19 mouse cellular contexts compared by ENCODE assay signal in the genomic region with DNA sequence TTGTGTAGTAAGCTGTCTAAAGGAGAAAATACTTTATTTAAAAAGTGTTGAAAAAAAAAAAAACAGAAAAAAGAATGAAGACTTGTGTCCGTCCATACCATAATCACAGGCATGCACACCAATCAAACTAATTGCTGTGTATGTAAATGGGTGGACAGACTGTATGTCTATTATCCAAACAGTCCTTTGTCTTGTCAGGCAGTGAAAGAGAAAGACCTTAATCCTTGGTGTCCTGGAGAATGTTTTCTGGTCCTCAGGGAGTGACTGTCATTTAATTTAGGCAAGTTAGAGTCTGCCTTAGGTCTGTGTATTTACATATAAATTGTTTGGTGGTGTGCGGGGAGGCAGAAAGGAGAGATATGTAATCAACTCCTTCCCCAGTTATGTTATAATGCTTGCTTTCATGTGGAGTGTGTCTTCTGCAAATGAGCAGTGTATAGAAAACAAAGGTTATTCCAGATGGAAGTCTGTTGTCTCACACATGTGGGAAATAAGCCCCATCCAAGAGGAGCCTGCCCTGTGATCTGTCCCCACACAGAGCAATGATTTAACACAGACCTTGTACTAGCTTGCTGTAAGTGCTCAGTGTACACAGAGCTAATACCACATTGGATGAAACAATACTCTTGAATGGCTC.
DNase-seq lines count a peak whose midpoint lies in the region; ATAC-seq lines count a peak whose summit lies in the region.
"Had no signal": no experiment of that assay in that cellular context is flagged by ENCODE, and none has a peak within 500 bp of the region (broad histone marks: within the 10 kb centered on the region; RNA-seq: fewer than 3 reads in every experiment).

No protein-coding gene starts in this region.

- H3K9ac ChIP-seq in forebrain, embryonic 12.5 days: no peak overlapping the region
- H3K9ac ChIP-seq in neural tube, embryonic 11.5 days (ENCODE audit: low read length): no peak overlapping the region
- H3K9ac ChIP-seq in midbrain, embryonic 14.5 days (replicated peaks; ENCODE audit: low read length): no peak overlapping the region
- H3K9ac ChIP-seq: embryonic facial prominence, embryonic 13.5 days; heart, embryonic 15.5 days; liver, embryonic 14.5 days had no signal

- peak; percentile 44; the same call in 1 of the 2 replicates for ATAC-seq in forebrain, embryonic 12.5 days (ENCODE audit: low FRiP score)
- 0 out of 2 replicates have a peak, but pooled peaks have one; percentile 61 for ATAC-seq in neural tube, embryonic 11.5 days (ENCODE audit: insufficient read depth, low FRiP score, low TSS enrichment)
- peak; percentile 71; the same call in 1 of the 2 replicates for ATAC-seq in midbrain, embryonic 14.5 days (ENCODE audit: low FRiP score, low TSS enrichment)

- H3K4me1 ChIP-seq in forebrain, embryonic 12.5 days: peaks cover 7% of the 10 kb centered on the region
- peaks cover 12% of the 10 kb centered on the region for H3K4me1 ChIP-seq in forebrain, embryonic 10.5 days
- no peaks in the 10 kb centered on the region for H3K4me1 ChIP-seq in neural tube, embryonic 11.5 days (ENCODE audit: control insufficient read depth, insufficient read depth, low read length)
- H3K4me1 ChIP-seq in midbrain, embryonic 14.5 days (ENCODE audit: control insufficient read depth, insufficient read depth, low read length): peaks cover 8% of the 10 kb centered on the region
- H3K4me1 ChIP-seq: heart, embryonic 15.5 days had no signal

- DNase-seq in forebrain, embryonic 10.5 days (ENCODE audit: extremely low spot score, low spot score): no peak
- DNase-seq in neural tube, embryonic 11.5 days (ENCODE audit: low spot score): no peak
- no peak for DNase-seq in neural tube, embryonic 10.5 days (ENCODE audit: extremely low spot score, low spot score)
- peak; percentile 45 for DNase-seq in midbrain, embryonic 14.5 days
- peak; percentile 87 for DNase-seq in retina, postnatal 1 day
- DNase-seq in heart, adult 8-10 months (ENCODE audit: low spot score): no peak
- no peak for DNase-seq in thymus, postnatal 10 days (ENCODE audit: low spot score in 2 of 2)
- DNase-seq: adrenal gland, postnatal 25 days; cerebellum, adult 11-12 months; gastrocnemius, postnatal 10 days; heart, adult 18-20 months; kidney, adult 18-20 months; kidney, postnatal 10 days; lung, postnatal 10 days; thymus, postnatal 25 days had no signal

- WGBS in forebrain, embryonic 12.5 days: 12% methylated on average over 2 of the region's 2 CpGs
- WGBS in forebrain, embryonic 10.5 days: 46% methylated on average over 2 of the region's 2 CpGs
- WGBS in neural tube, embryonic 11.5 days: 65% methylated on average over 2 of the region's 2 CpGs
- 21% methylated on average over 2 of the region's 2 CpGs for WGBS in midbrain, embryonic 14.5 days

- no peaks in the 10 kb centered on the region for H3K36me3 ChIP-seq in forebrain, embryonic 12.5 days (replicated peaks)
- no peaks in the 10 kb centered on the region for H3K36me3 ChIP-seq in forebrain, embryonic 10.5 days (replicated peaks)
- no peaks in the 10 kb centered on the region for H3K36me3 ChIP-seq in neural tube, embryonic 11.5 days (ENCODE audit: control insufficient read depth, insufficient read depth, low read length)
- H3K36me3 ChIP-seq in midbrain, embryonic 14.5 days (ENCODE audit: control insufficient read depth, insufficient read depth, low read length): no peaks in the 10 kb centered on the region
- H3K36me3 ChIP-seq: embryonic facial prominence, embryonic 13.5 days; heart, embryonic 15.5 days had no signal

- 0 out of 2 replicates have a peak, but pooled peaks cover 3% of the 10 kb centered on the region for H3K27me3 ChIP-seq in forebrain, embryonic 12.5 days
- no peaks in the 10 kb centered on the region for H3K27me3 ChIP-seq in forebrain, embryonic 10.5 days (ENCODE audit: poor library complexity, severe bottlenecking)
- no peaks in the 10 kb centered on the region for H3K27me3 ChIP-seq in neural tube, embryonic 11.5 days (ENCODE audit: control insufficient read depth, insufficient read depth, low read length)
- no peaks in the 10 kb centered on the region for H3K27me3 ChIP-seq in midbrain, embryonic 14.5 days (ENCODE audit: control insufficient read depth, insufficient read depth, low read length)
- H3K27me3 ChIP-seq: embryonic facial prominence, embryonic 13.5 days; heart, embryonic 15.5 days had no signal

- no peaks in the 10 kb centered on the region for H3K9me3 ChIP-seq in forebrain, embryonic 12.5 days
- no peaks in the 10 kb centered on the region for H3K9me3 ChIP-seq in forebrain, embryonic 10.5 days
- H3K9me3 ChIP-seq in neural tube, embryonic 11.5 days (ENCODE audit: control insufficient read depth, low read length): no peaks in the 10 kb centered on the region
- H3K9me3 ChIP-seq in midbrain, embryonic 14.5 days (ENCODE audit: control insufficient read depth, low read length): no peaks in the 10 kb centered on the region
- H3K9me3 ChIP-seq: embryonic facial prominence, embryonic 13.5 days; heart, embryonic 15.5 days had no signal

- H3K27ac ChIP-seq in forebrain, embryonic 12.5 days: no peak overlapping the region
- H3K27ac ChIP-seq in forebrain, embryonic 10.5 days: no peak overlapping the region
- H3K27ac ChIP-seq in neural tube, embryonic 11.5 days (ENCODE audit: low read depth, low read length): no peak overlapping the region
- peak overlapping the region; percentile 54; the same call in 1 of the 2 replicates for H3K27ac ChIP-seq in midbrain, embryonic 14.5 days (replicated peaks; ENCODE audit: low read depth, low read length)
- H3K27ac ChIP-seq: embryonic facial prominence, embryonic 13.5 days; heart, embryonic 15.5 days; liver, embryonic 14.5 days had no signal

- no peak overlapping the region for H3K4me2 ChIP-seq in forebrain, embryonic 12.5 days
- H3K4me2 ChIP-seq in neural tube, embryonic 11.5 days (ENCODE audit: low read depth): no peak overlapping the region
- H3K4me2 ChIP-seq in midbrain, embryonic 14.5 days (ENCODE audit: low read length): no peak overlapping the region
- H3K4me2 ChIP-seq: embryonic facial prominence, embryonic 13.5 days; heart, embryonic 15.5 days had no signal

- no peak overlapping the region for H3K4me3 ChIP-seq in forebrain, embryonic 12.5 days (replicated peaks)
- H3K4me3 ChIP-seq in forebrain, embryonic 10.5 days: no peak overlapping the region
- H3K4me3 ChIP-seq in neural tube, embryonic 11.5 days (ENCODE audit: low read depth, low read length): no peak overlapping the region
- H3K4me3 ChIP-seq in midbrain, embryonic 14.5 days (replicated peaks; ENCODE audit: low read depth, low read length): no peak overlapping the region
- H3K4me3 ChIP-seq: embryonic facial prominence, embryonic 13.5 days; heart, embryonic 15.5 days had no signal

Comparison
In these comparisons a context has a peak if more than half of its experiments do, and no peak if none do; other contexts are left out.
1. DNase-seq: peak in midbrain, embryonic 14.5 days (single experiment) and retina, postnatal 1 day (single experiment); none in forebrain, embryonic 10.5 days (single experiment), neural tube, embryonic 11.5 days (single experiment), neural tube, embryonic 10.5 days (single experiment), heart, adult 8-10 months (single experiment) and thymus, postnatal 10 days (0 of 2).
2. Peak in every context shown above with its lines, with median percentiles within 50 percentile points of each other: ATAC-seq.